Mouse (Mus musculus): ENCODE data around the gene Ulk1.

GRCm38 (mm10) chr5:110835959-110836358 lies 26.1 kb upstream of the Ulk1 start:
- TF ChIP-seq POLR2A (IDR thresholded peaks at IDR 0.05; ENCODE audit: insufficient read length, low read depth) (no peak), E2F4 (IDR thresholded peaks at IDR 0.05; ENCODE audit: insufficient read depth) (no peak), POLR2AphosphoS2 (IDR thresholded peaks at IDR 0.05; ENCODE audit: insufficient read length, low read depth) (no peak), MAX (IDR thresholded peaks at IDR 0.05; ENCODE audit: low read depth) (no peak), USF1 (IDR thresholded peaks at IDR 0.05; ENCODE audit: low read depth) (no peak), TCF12 (IDR thresholded peaks at IDR 0.05; ENCODE audit: insufficient read depth, poor library complexity, severe bottlenecking) (no peak), REST (IDR thresholded peaks at IDR 0.05; ENCODE audit: insufficient read depth, insufficient read length) (no peak), SRF (IDR thresholded peaks at IDR 0.05; ENCODE audit: control insufficient read depth, insufficient read length, low read depth) (no peak), MYOG (IDR thresholded peaks at IDR 0.05; ENCODE audit: control insufficient read depth in 1 of 3, insufficient read depth in 1 of 3, insufficient read length in 2 of 3, low read depth in 2 of 3) (no peak), MYOD1 (IDR thresholded peaks at IDR 0.05; ENCODE audit: control insufficient read depth in 1 of 3, insufficient read length in 2 of 3, low read depth in 2 of 3) (no peak), CEBPB (IDR thresholded peaks at IDR 0.05; ENCODE audit: insufficient read depth, poor library complexity, severe bottlenecking) (no peak)

Data from myocyte (in vitro differentiated cells).